Mouse (Mus musculus) heart, adult 2 months (tissue): Measurements from ENCODE around the gene Hs3st4. TPM values are rescaled to one million over a fixed set of nuclear protein-coding genes. Genes with fewer than 3 reads are reported as not detected.

Source experiments
- DNase-seq, 2 experiments: peaks; one replicate each; pipeline ENCODE4 v3.0.0; 2021
- H3K27ac ChIP-seq: fragments of 200-600 bp; 2 replicates; pipeline ENCODE4 v1.8.1; 2022
- H3K27me3 ChIP-seq: fragments of 200-500 bp; 2 replicates; pipeline ENCODE4 v1.6.1; 2012; ENCODE audit warnings: mild to moderate bottlenecking, low read length, inconsistent platforms, mixed read lengths; ENCODE audit not compliant: control insufficient read depth, insufficient read depth
- H3K36me3 ChIP-seq: fragments of 200-500 bp; 2 replicates; pipeline ENCODE4 v1.6.1; 2012; ENCODE audit warnings: low read length, inconsistent platforms; ENCODE audit not compliant: control insufficient read depth, insufficient read depth
- H3K4me1 ChIP-seq: fragments of 200-500 bp; 2 replicates; pipeline ENCODE4 v1.6.1; 2011; ENCODE audit warnings: low read length; ENCODE audit not compliant: control insufficient read depth, insufficient read depth
- H3K4me3 ChIP-seq: fragments of 200-600 bp; 2 replicates; pipeline ENCODE4 v1.8.1; 2022
- H3K79me2 ChIP-seq: fragments of 200-500 bp; replicated peaks from 2 replicates; pipeline ENCODE4 v1.6.1; 2012; ENCODE audit warnings: mild to moderate bottlenecking, inconsistent platforms, low read length, moderate library complexity, mixed read lengths; ENCODE audit not compliant: control insufficient read depth, insufficient read depth
- H3K9ac ChIP-seq: fragments of 200-500 bp; 2 replicates; pipeline ENCODE4 v1.6.1; 2012; ENCODE audit warnings: low read depth, mild to moderate bottlenecking, control low read depth, inconsistent platforms, low read length, mixed read lengths
- CTCF ChIP-seq: fragments of 200-600 bp; IDR thresholded peaks from 2 replicates; pipeline ENCODE4 v1.8.1; 2022; ENCODE audit warnings: antibody characterized with exemption, mild to moderate bottlenecking, moderate library complexity
- EP300 ChIP-seq: fragments of 200-500 bp; IDR thresholded peaks from 2 replicates; pipeline ENCODE4 v1.6.1; 2011; ENCODE audit warnings: low read depth, low read length, control low read depth; ENCODE audit not compliant: insufficient read depth
- POLR2A ChIP-seq: fragments of 200-500 bp; IDR thresholded peaks from 2 replicates; pipeline ENCODE4 v1.6.1; 2011; ENCODE audit warnings: mild to moderate bottlenecking, low read depth, low read length, control low read depth; ENCODE audit not compliant: insufficient read depth
- WGBS: fragments of 180-500 bp; shearing (Covaris S2); methylation state at CpG from one replicate; pipeline ENCODE4 v1.1.7; 2018; 5-methylcytosine and 5-hydroxymethylcytosine counted together
- intact Hi-C: fragments of 180-260 bp; cut with DNase I; formaldehyde crosslinking; loops from one replicate; pipeline ENCODE4 v1.15.1; 2025
- polyA plus RNA-seq: library from polyadenylated mRNA; depleted of rRNA; stranded (reverse); fragments of >200 nt; gene quantifications from 2 replicates; pipeline ENCODE4 v1.2.3, GENCODE M21; 2012
- total RNA-seq, 2 experiments: library from RNA; stranded (reverse); gene quantifications; 2 replicates each; pipeline ENCODE4 v1.2.3; 2021

Hs3st4 gene
- total and polyA plus RNA-seq, 3 experiments, result 0.06 to 0.13 TPM; not detected in 1

DNA sequence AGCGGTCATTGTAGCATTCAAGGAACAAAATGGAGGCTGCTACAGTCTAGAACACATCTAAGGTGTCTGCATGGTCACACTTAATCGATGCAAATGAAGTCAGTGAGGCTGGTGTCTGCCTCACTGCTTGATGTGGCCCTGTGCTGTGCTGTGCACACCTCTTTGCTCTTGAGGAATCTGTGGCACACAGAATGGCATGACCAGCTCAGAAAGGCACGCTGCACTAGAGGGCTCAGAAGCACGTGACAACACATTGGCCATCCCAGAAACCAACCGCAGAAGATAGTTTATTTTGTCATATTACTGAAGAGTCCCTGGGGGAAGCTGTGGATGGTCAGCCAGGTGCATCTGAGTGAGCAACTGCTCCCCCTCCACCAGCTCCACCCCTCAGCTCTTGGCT lies 44.2 kb downstream of the Hs3st4 start:
- Histone ChIP-seq H3K4me3 (no peak overlapping the region), H3K79me2 (no peaks in the 10 kb centered on the region), H3K27me3 (no peaks in the 10 kb centered on the region), H3K4me1 (no peaks in the 10 kb centered on the region), H3K27ac (no peak overlapping the region), H3K36me3 (no peaks in the 10 kb centered on the region), H3K9ac (no peak overlapping the region)
- intact Hi-C loops, result no loop called here
- 80% methylated on average over 5 of the region's 5 CpGs for WGBS
- TF ChIP-seq EP300 (no peak), CTCF (no peak), POLR2A (no peak)
- no peak for DNase-seq

DNA sequence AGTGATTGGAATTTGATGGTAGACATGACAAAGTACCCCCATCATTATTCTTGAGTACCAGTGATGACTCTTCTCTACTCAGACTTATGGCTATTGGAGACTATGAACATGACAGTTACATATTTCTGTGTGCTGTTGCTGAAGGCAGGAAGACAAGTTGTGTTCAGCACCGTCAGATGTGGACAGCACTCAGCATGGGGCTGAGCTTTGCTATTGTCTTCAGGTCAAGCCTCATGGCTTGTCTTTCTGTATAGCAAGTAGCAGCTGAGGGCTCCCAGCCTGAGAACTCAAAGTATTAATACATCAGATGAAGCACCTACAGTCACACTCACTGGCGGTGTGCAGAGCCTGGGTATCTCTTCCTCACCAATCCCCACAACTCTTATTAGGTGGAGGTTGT lies 49.6 kb downstream of the Hs3st4 start:
- intact Hi-C loops, result no loop called here
- Histone ChIP-seq H3K9ac (no peak overlapping the region), H3K27me3 (no peaks in the 10 kb centered on the region), H3K36me3 (no peaks in the 10 kb centered on the region), H3K27ac (no peak overlapping the region), H3K4me1 (no peaks in the 10 kb centered on the region), H3K4me3 (no peak overlapping the region), H3K79me2 (no peaks in the 10 kb centered on the region)
- 39% methylated on average over 2 of the region's 2 CpGs for WGBS
- no peak for DNase-seq
- TF ChIP-seq EP300 (no peak), POLR2A (no peak), CTCF (no peak)

DNA sequence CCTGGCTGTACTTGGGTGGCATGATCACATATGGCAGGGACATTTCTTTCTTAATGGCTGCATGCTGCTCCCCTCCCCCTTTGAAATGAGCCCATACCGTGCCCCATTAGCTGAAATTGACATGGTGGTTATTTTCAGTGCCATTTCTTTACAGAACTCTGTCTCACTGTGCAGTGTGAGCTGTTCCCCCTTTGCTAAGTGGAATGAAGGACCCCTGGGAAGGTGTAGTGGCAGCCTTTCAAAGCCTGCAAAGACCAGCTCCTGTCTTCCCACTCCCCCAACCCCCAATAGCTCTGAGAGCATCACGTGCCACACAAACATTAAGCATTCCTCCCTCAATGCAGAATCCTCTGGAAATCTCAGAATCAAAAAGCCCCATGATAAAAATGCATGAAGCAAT lies 50.7 kb downstream of the Hs3st4 start:
- 57% methylated on average over 2 of the region's 2 CpGs for WGBS
- TF ChIP-seq EP300 (no peak), POLR2A (no peak)
- Histone ChIP-seq H3K4me3 (no peak overlapping the region), H3K4me1 (no peaks in the 10 kb centered on the region), H3K36me3 (no peaks in the 10 kb centered on the region), H3K9ac (no peak overlapping the region), H3K27ac (no peak overlapping the region), H3K79me2 (no peaks in the 10 kb centered on the region), H3K27me3 (no peaks in the 10 kb centered on the region)
- intact Hi-C loops, result no loop called here
- no peak for DNase-seq

DNA sequence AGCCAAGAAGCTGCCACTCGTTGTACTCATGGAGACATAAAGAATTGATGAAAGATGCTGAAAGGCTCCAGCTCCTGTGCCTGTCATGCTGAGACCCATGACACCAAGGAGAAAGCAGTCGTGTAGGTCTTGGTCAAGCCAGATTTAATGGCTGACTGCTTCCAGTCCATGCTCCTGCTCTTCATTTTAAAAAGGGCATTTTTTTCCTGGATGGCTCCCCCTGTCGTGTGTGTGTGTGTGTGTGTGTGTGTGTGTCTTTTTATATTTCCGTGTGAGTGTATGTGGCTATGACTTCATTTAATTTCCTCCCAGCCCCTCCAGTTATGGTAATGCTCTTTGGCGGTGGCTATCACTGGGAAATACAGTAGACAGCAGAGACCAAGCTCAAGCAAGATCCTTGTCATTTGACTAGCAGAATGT lies 54.6 kb downstream of the Hs3st4 start:
- no peaks in the 10 kb centered on the region for H3K4me1 ChIP-seq
- TF ChIP-seq EP300 (no peak), POLR2A (no peak), CTCF (no peak)
- intact Hi-C loops, result no loop called here
- H3K27ac ChIP-seq, result no peak overlapping the region
- no peak overlapping the region for H3K4me3 ChIP-seq
- 55% methylated on average over 5 of the region's 5 CpGs for WGBS
- DNase-seq, result no peak
- no peaks in the 10 kb centered on the region for H3K27me3 ChIP-seq
- H3K9ac ChIP-seq, result no peak overlapping the region
- H3K79me2 ChIP-seq, result no peaks in the 10 kb centered on the region
- no peaks in the 10 kb centered on the region for H3K36me3 ChIP-seq

DNA sequence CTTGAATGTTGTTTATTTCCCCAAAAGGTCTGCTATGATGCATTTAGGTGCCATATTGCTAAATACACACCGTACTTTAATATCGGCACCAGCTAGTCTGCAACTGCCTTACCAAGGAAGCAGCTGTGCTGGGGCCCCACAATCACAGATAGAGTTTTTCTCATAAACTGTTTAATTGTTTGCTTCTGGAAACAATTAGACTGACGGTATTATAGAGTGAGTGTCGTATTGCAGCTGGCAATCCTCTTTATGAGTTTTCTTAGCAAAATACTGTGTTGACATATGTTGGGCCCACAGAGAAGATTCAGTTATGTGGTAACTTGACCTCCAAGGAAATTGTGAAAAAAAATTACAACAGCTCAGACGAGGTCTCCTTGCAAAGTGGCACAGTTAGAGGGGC lies 56.5 kb downstream of the Hs3st4 start:
- no peak for TF ChIP-seq POLR2A
- no peak for TF ChIP-seq CTCF
- TF ChIP-seq EP300, result no peak
- DNase-seq, result no peak
- Histone ChIP-seq H3K9ac (no peak overlapping the region), H3K4me3 (no peak overlapping the region), H3K4me1 (no peaks in the 10 kb centered on the region), H3K27ac (no peak overlapping the region), H3K27me3 (no peaks in the 10 kb centered on the region), H3K36me3 (no peaks in the 10 kb centered on the region), H3K79me2 (no peaks in the 10 kb centered on the region)
- intact Hi-C loops, result no loop called here
- WGBS, result 74% methylated on average over 5 of the region's 5 CpGs

DNA sequence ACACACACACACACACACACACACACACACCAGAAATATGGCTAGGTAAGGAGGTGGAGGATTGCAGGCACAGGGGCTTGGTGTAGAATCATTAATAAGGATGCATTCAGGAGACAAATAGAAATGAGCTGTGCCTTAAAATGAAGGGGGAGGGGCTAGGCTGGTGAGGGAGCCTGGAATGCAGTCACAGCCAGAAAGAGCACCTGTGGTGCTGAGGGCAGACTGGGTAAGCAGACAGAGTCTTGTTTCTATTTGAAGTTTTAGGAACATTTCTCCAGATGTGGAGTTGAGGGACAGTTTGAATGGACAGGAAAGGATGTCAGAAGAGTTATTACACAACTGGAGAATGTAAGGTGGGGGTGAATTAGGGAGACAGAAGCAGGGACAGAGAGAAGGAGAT lies 64.7 kb downstream of the Hs3st4 start:
- no peak for TF ChIP-seq POLR2A
- TF ChIP-seq CTCF, result no peak
- no peak for TF ChIP-seq EP300
- no peaks in the 10 kb centered on the region for H3K27me3 ChIP-seq
- no peak overlapping the region for H3K9ac ChIP-seq
- DNase-seq, result no peak
- H3K36me3 ChIP-seq, result no peaks in the 10 kb centered on the region
- H3K4me3 ChIP-seq, result no peak overlapping the region
- H3K27ac ChIP-seq, result no peak overlapping the region
- intact Hi-C loops, result no loop called here
- no peaks in the 10 kb centered on the region for H3K4me1 ChIP-seq
- H3K79me2 ChIP-seq, result no peaks in the 10 kb centered on the region
